Mouse (Mus musculus) cerebellum, postnatal 10 days (tissue): ENCODE data around the gene Eef1akmt3.
A peak's percentile ranks its signal among the peaks of the same experiment; 100 is the strongest.

Experiments
- DNase-seq, 2 experiments: peaks; one replicate each; pipeline ENCODE4 v3.0.0; 2021; ENCODE audit warnings: mixed read lengths in 2 of 2

The Eef1akmt3 gene

GRCm38 (mm10) chr10:127050119-127050474 is 8.8 kb upstream of the Eef1akmt3 start:
- DNase-seq: no peak

- peak in 1 of 2 experiments; percentile 14 for DNase-seq
Measured at GRCm38 (mm10) chr10:127049395-127050118, 8.2 kb upstream of the Eef1akmt3 start.

- peak in 1 of 2 experiments; percentile 9 for DNase-seq
Measured at GRCm38 (mm10) chr10:127048608-127049394, 7.5 kb upstream of the Eef1akmt3 start.

GRCm38 (mm10) chr10:127047954-127048353 is 6.6 kb upstream of the Eef1akmt3 start, which contains the start of gene Cyp27b1:
Gene Cyp27b1 (plus strand): TSS chr10:127048250.
- DNase-seq: no peak

GRCm38 (mm10) chr10:127043187-127043586 is 1.9 kb upstream of the Eef1akmt3 start:
- no peak for DNase-seq

- DNase-seq: no peak
Measured at GRCm38 (mm10) chr10:127042468-127043115, 1.3 kb upstream of the Eef1akmt3 start.

GRCm38 (mm10) chr10:127041774-127042338 is 543 bp upstream of the Eef1akmt3 start:
- peak; percentile 96 to 97 for DNase-seq

- DNase-seq: peak; percentile 54 to 55
Measured at GRCm38 (mm10) chr10:127040569-127041214, 621 bp downstream of the Eef1akmt3 start.

GRCm38 (mm10) chr10:127037641-127038040 is 3.7 kb downstream of the Eef1akmt3 start:
- no peak for DNase-seq

GRCm38 (mm10) chr10:127036273-127036672 is 5.0 kb downstream of the Eef1akmt3 start:
- DNase-seq: no peak

GRCm38 (mm10) chr10:127033301-127033741 is 8.0 kb downstream of the Eef1akmt3 start:
- DNase-seq: no peak

- peak; percentile 97 for DNase-seq
Measured at GRCm38 (mm10) chr10:127030336-127031296, 10.7 kb downstream of the Eef1akmt3 start, which contains the start of gene Tsfm. Gene Tsfm (minus strand): TSS chr10:127030840.

GRCm38 (mm10) chr10:127018422-127018821 is 22.9 kb downstream of the Eef1akmt3 start:
- DNase-seq: no peak

- DNase-seq: no peak
Measured at GRCm38 (mm10) chr10:127017071-127017470, 24.2 kb downstream of the Eef1akmt3 start.

- no peak for DNase-seq
Measured at GRCm38 (mm10) chr10:127016488-127016887, 24.8 kb downstream of the Eef1akmt3 start.

GRCm38 (mm10) chr10:127003806-127004205 is 37.5 kb downstream of the Eef1akmt3 start:
- no peak for DNase-seq

GRCm38 (mm10) chr10:127003334-127003733 is 38.0 kb downstream of the Eef1akmt3 start:
- no peak for DNase-seq

GRCm38 (mm10) chr10:127002765-127003164 is 38.5 kb downstream of the Eef1akmt3 start:
- DNase-seq: no peak

GRCm38 (mm10) chr10:127002056-127002455 is 39.3 kb downstream of the Eef1akmt3 start:
- no peak for DNase-seq

GRCm38 (mm10) chr10:127001297-127001696 is 40.0 kb downstream of the Eef1akmt3 start:
- DNase-seq: no peak

- DNase-seq: no peak
Measured at GRCm38 (mm10) chr10:127000529-127000928, 40.8 kb downstream of the Eef1akmt3 start, which contains the start of gene Avil. Gene Avil (plus strand): TSS chr10:127000709.
